In genomic region chr5:48748613-48749012, GRCm38 (mm10) we compare ENCODE assay signal across 19 mouse cellular contexts.
A peak's percentile ranks its signal among the peaks of the same experiment; 100 is the strongest.
DNase-seq lines count a peak whose midpoint lies in the region; ATAC-seq and TF ChIP-seq lines count a peak whose summit lies in the region.
"Had no signal": no experiment of that assay in that cellular context is flagged by ENCODE, and none has a peak within 500 bp of the region (broad histone marks: within the 10 kb centered on the region; RNA-seq: fewer than 3 reads in every experiment).

No protein-coding gene starts in this region.

- no peak for TF ChIP-seq CTCF in midbrain, postnatal 0 days (IDR thresholded peaks at IDR 0.05)

- no peak overlapping the region for H3K4me3 ChIP-seq in hindbrain, embryonic 14.5 days (replicated peaks; ENCODE audit: low read length)
- H3K4me3 ChIP-seq in hindbrain, embryonic 12.5 days, result no peak overlapping the region
- no peak overlapping the region for H3K4me3 ChIP-seq in midbrain, embryonic 14.5 days (replicated peaks; ENCODE audit: low read depth, low read length)
- H3K4me3 ChIP-seq in midbrain, postnatal 0 days (ENCODE audit: low read depth, low read length), result no peak overlapping the region
- H3K4me3 ChIP-seq in embryonic facial prominence, embryonic 10.5 days, result no peak overlapping the region
- H3K4me3 ChIP-seq: embryonic facial prominence, embryonic 12.5 days; forebrain, embryonic 13.5 days; forebrain, embryonic 15.5 days had no signal

- 0 out of 2 replicates have a peak, but pooled peaks have one; percentile 37 for ATAC-seq in hindbrain, embryonic 14.5 days (ENCODE audit: low FRiP score)
- ATAC-seq in hindbrain, embryonic 12.5 days (ENCODE audit: low FRiP score), result no peak
- 0 out of 2 replicates have a peak, but pooled peaks have one; percentile 31 for ATAC-seq in midbrain, embryonic 14.5 days (ENCODE audit: low FRiP score, low TSS enrichment)
- no peak for ATAC-seq in midbrain, postnatal 0 days (ENCODE audit: low FRiP score)
- ATAC-seq: forebrain, embryonic 13.5 days; forebrain, embryonic 15.5 days; forebrain, postnatal 0 days had no signal

- H3K4me2 ChIP-seq in hindbrain, embryonic 14.5 days (replicated peaks), result no peak overlapping the region
- H3K4me2 ChIP-seq in hindbrain, embryonic 12.5 days (replicated peaks), result no peak overlapping the region
- no peak overlapping the region for H3K4me2 ChIP-seq in midbrain, embryonic 14.5 days (ENCODE audit: low read length)
- H3K4me2 ChIP-seq in midbrain, postnatal 0 days (ENCODE audit: low read depth, low read length, poor library complexity, severe bottlenecking), result no peak overlapping the region
- H3K4me2 ChIP-seq: embryonic facial prominence, embryonic 12.5 days; forebrain, embryonic 13.5 days; forebrain, embryonic 15.5 days had no signal

- H3K4me1 ChIP-seq in hindbrain, embryonic 14.5 days (replicated peaks; ENCODE audit: control insufficient read depth, insufficient read depth, low read length), result no peaks in the 10 kb centered on the region
- H3K4me1 ChIP-seq in hindbrain, embryonic 12.5 days, result no peaks in the 10 kb centered on the region
- no peaks in the 10 kb centered on the region for H3K4me1 ChIP-seq in midbrain, embryonic 14.5 days (ENCODE audit: control insufficient read depth, insufficient read depth, low read length)
- H3K4me1 ChIP-seq in midbrain, postnatal 0 days (ENCODE audit: insufficient read depth, low read length), result no peaks in the 10 kb centered on the region; the same call in 1 of the 2 replicates
- no peaks in the 10 kb centered on the region for H3K4me1 ChIP-seq in embryonic facial prominence, embryonic 10.5 days
- H3K4me1 ChIP-seq: embryonic facial prominence, embryonic 12.5 days; forebrain, embryonic 13.5 days; forebrain, embryonic 15.5 days had no signal

- no peak for DNase-seq in hindbrain, embryonic 14.5 days (ENCODE audit: low spot score)
- no peak for DNase-seq in midbrain, embryonic 14.5 days
- DNase-seq in midbrain, postnatal 0 days (ENCODE audit: low spot score), result no peak
- no peak for DNase-seq in embryonic facial prominence, embryonic 10.5 days (ENCODE audit: low spot score)
- DNase-seq: adrenal gland, adult 2 months; adrenal gland, postnatal 10 days; adrenal gland, postnatal 25 days; cerebellum, adult 11 months; cerebellum, adult 18-20 months; cerebellum, adult 8-10 months; cerebellum, adult 9-11 months; cerebellum, postnatal 14 days; cerebellum, postnatal 36 days; embryo, embryonic 11 days; forebrain, postnatal 0 days had no signal

- no peak overlapping the region for H3K9ac ChIP-seq in hindbrain, embryonic 14.5 days
- H3K9ac ChIP-seq in hindbrain, embryonic 12.5 days, result no peak overlapping the region
- no peak overlapping the region for H3K9ac ChIP-seq in midbrain, embryonic 14.5 days (replicated peaks; ENCODE audit: low read length)
- no peak overlapping the region for H3K9ac ChIP-seq in midbrain, postnatal 0 days (replicated peaks; ENCODE audit: low read length, poor library complexity, severe bottlenecking)
- H3K9ac ChIP-seq: embryonic facial prominence, embryonic 12.5 days; forebrain, embryonic 13.5 days; forebrain, embryonic 15.5 days; forebrain, postnatal 0 days had no signal

- H3K9me3 ChIP-seq in hindbrain, embryonic 14.5 days (ENCODE audit: control insufficient read depth, low read length), result no peaks in the 10 kb centered on the region
- no peaks in the 10 kb centered on the region for H3K9me3 ChIP-seq in hindbrain, embryonic 12.5 days (replicated peaks)
- no peaks in the 10 kb centered on the region for H3K9me3 ChIP-seq in midbrain, embryonic 14.5 days (ENCODE audit: control insufficient read depth, low read length)
- no peaks in the 10 kb centered on the region for H3K9me3 ChIP-seq in midbrain, postnatal 0 days (ENCODE audit: low read length)
- H3K9me3 ChIP-seq in embryonic facial prominence, embryonic 10.5 days, result no peaks in the 10 kb centered on the region
- H3K9me3 ChIP-seq: embryonic facial prominence, embryonic 12.5 days; forebrain, embryonic 13.5 days; forebrain, embryonic 15.5 days had no signal

- no peaks in the 10 kb centered on the region for H3K27me3 ChIP-seq in hindbrain, embryonic 14.5 days (ENCODE audit: control insufficient read depth, insufficient read depth, low read length)
- no peaks in the 10 kb centered on the region for H3K27me3 ChIP-seq in hindbrain, embryonic 12.5 days
- H3K27me3 ChIP-seq in midbrain, embryonic 14.5 days (ENCODE audit: control insufficient read depth, insufficient read depth, low read length), result no peaks in the 10 kb centered on the region
- H3K27me3 ChIP-seq in midbrain, postnatal 0 days (ENCODE audit: insufficient read depth, low read length), result no peaks in the 10 kb centered on the region
- no peaks in the 10 kb centered on the region for H3K27me3 ChIP-seq in embryonic facial prominence, embryonic 10.5 days (replicated peaks; ENCODE audit: low read depth, poor library complexity, severe bottlenecking)
- H3K27me3 ChIP-seq: embryonic facial prominence, embryonic 12.5 days; forebrain, embryonic 13.5 days; forebrain, embryonic 15.5 days had no signal

- H3K27ac ChIP-seq in hindbrain, embryonic 14.5 days, result no peak overlapping the region
- no peak overlapping the region for H3K27ac ChIP-seq in hindbrain, embryonic 12.5 days
- H3K27ac ChIP-seq in midbrain, embryonic 14.5 days (replicated peaks; ENCODE audit: low read depth, low read length), result no peak overlapping the region
- no peak overlapping the region for H3K27ac ChIP-seq in midbrain, postnatal 0 days (ENCODE audit: low read depth, low read length)
- no peak overlapping the region for H3K27ac ChIP-seq in embryonic facial prominence, embryonic 10.5 days (replicated peaks)
- H3K27ac ChIP-seq: embryonic facial prominence, embryonic 12.5 days; forebrain, embryonic 13.5 days; forebrain, embryonic 15.5 days had no signal

- H3K36me3 ChIP-seq in hindbrain, embryonic 14.5 days (replicated peaks; ENCODE audit: control insufficient read depth, insufficient read depth), result no peaks in the 10 kb centered on the region
- H3K36me3 ChIP-seq in hindbrain, embryonic 12.5 days, result no peaks in the 10 kb centered on the region
- no peaks in the 10 kb centered on the region for H3K36me3 ChIP-seq in midbrain, embryonic 14.5 days (ENCODE audit: control insufficient read depth, insufficient read depth, low read length)
- H3K36me3 ChIP-seq in midbrain, postnatal 0 days (ENCODE audit: insufficient read depth, low read length), result no peaks in the 10 kb centered on the region
- no peaks in the 10 kb centered on the region for H3K36me3 ChIP-seq in embryonic facial prominence, embryonic 10.5 days (replicated peaks)
- H3K36me3 ChIP-seq: embryonic facial prominence, embryonic 12.5 days; forebrain, embryonic 15.5 days had no signal

Comparison
In these comparisons a context has a peak if more than half of its experiments do, and no peak if none do; other contexts are left out.
1. ATAC-seq: peak in hindbrain, embryonic 14.5 days (single experiment) and midbrain, embryonic 14.5 days (single experiment); none in hindbrain, embryonic 12.5 days (single experiment) and midbrain, postnatal 0 days (single experiment).